Mouse (Mus musculus) heart, postnatal 0 days (tissue): ENCODE measurements around the gene Slc24a3. TPM values are rescaled to one million over a fixed set of nuclear protein-coding genes. Genes with fewer than 3 reads are reported as not detected.
A peak's percentile ranks its signal among the peaks of the same experiment; 100 is the strongest.

Source experiments
- ATAC-seq: fragments of 200-750 bp; cut with Nextera tagmentation; 2 replicates; pipeline ENCODE4 v1.8.0; 2017; ENCODE audit warnings: low read depth, moderate number of reproducible peaks, moderate library complexity; ENCODE audit not compliant: insufficient read depth
- DNase-seq: peaks from one replicate; pipeline ENCODE4 v3.0.0-alpha.2; 2016; ENCODE audit warnings: low spot score
- H3K27ac ChIP-seq: fragments of 300-500 bp; sonication (generic); 2 replicates; pipeline ENCODE4 v1.5.1; 2014; ENCODE audit warnings: low read depth, mild to moderate bottlenecking
- H3K27me3 ChIP-seq: fragments of 300-500 bp; sonication (generic); 2 replicates; pipeline ENCODE4 v1.6.1; 2014; ENCODE audit warnings: low read length, mixed read lengths; ENCODE audit not compliant: control insufficient read depth, insufficient read depth
- H3K36me3 ChIP-seq: fragments of 300-500 bp; sonication (generic); replicated peaks from 2 replicates; pipeline ENCODE4 v1.6.1; 2014; ENCODE audit warnings: low read length, mixed read lengths; ENCODE audit not compliant: control insufficient read depth, insufficient read depth
- H3K4me1 ChIP-seq: fragments of 300-500 bp; sonication (generic); 2 replicates; pipeline ENCODE4 v1.6.1; 2014; ENCODE audit warnings: antibody characterized with exemption; ENCODE audit not compliant: control insufficient read depth, insufficient read depth
- H3K4me2 ChIP-seq: fragments of 300-500 bp; sonication (generic); 2 replicates; pipeline ENCODE4 v1.6.1; 2014; ENCODE audit warnings: low read depth, mild to moderate bottlenecking, low read length, moderate library complexity
- H3K4me3 ChIP-seq: fragments of 300-500 bp; sonication (generic); 2 replicates; pipeline ENCODE4 v1.5.1; 2014; ENCODE audit warnings: low read depth, low read length
- H3K9ac ChIP-seq: fragments of 300-500 bp; sonication (generic); replicated peaks from 2 replicates; pipeline ENCODE4 v1.6.1; 2014; ENCODE audit warnings: low read depth, low read length, mixed read lengths
- H3K9me3 ChIP-seq: fragments of 300-500 bp; sonication (generic); replicated peaks from 2 replicates; pipeline ENCODE4 v1.6.1; 2016; ENCODE audit warnings: low read length; ENCODE audit not compliant: control insufficient read depth
- CTCF ChIP-seq: IDR thresholded peaks from 2 replicates; pipeline ENCODE4 v1.5.1; 2016; ENCODE audit warnings: antibody characterized with exemption, control low read depth, low read depth
- EP300 ChIP-seq: IDR thresholded peaks from 2 replicates; pipeline ENCODE4 v1.6.1; 2016; ENCODE audit warnings: antibody characterized with exemption, low read depth
- WGBS: fragments of 180-500 bp; shearing (Covaris S2); extraction: QIAGEN DNeasy Blood & Tissue Kit; methylation state at CpG from one replicate; pipeline ENCODE4 v1.1.7; 2014; 5-methylcytosine and 5-hydroxymethylcytosine counted together
- polyA plus RNA-seq: library from polyadenylated mRNA; unstranded; fragments of >200 nt; fragmentation: Nextera tagmentation; extraction: Ambion mirVana; gene quantifications from 2 replicates; pipeline ENCODE4 v1.2.1, GENCODE M21; 2015
- total RNA-seq: library from RNA; depleted of rRNA; stranded (reverse); fragments of >200 nt; gene quantifications from 2 replicates; pipeline ENCODE4 v1.2.3, GENCODE M21; 2014; ENCODE audit warnings: low replicate concordance

Gene Slc24a3
- total and polyA plus RNA-seq, 2 experiments from 2014 or later: 0.63 to 3.7 TPM

GRCm38 (mm10) chr2:145676544-145676925 is 509.0 kb downstream of the Slc24a3 start:
- ATAC-seq (no peak), DNase-seq (no peak)
- no peaks in the 10 kb centered on the region for H3K27me3 ChIP-seq
- 0 out of 2 replicates have a peak overlapping the region, but pooled peaks have one; percentile 76 for H3K4me3 ChIP-seq
- peak overlapping the region; percentile 77; the same call in 1 of the 2 replicates for H3K4me2 ChIP-seq
- no peak overlapping the region for H3K9ac ChIP-seq
- no peak overlapping the region for H3K27ac ChIP-seq
- H3K9me3 ChIP-seq: peaks cover 4% of the 10 kb centered on the region; the same call in 1 of the 2 replicates
- H3K36me3 ChIP-seq: no peaks in the 10 kb centered on the region
- H3K4me1 ChIP-seq: 0 out of 2 replicates have a peak, but pooled peaks cover 6% of the 10 kb centered on the region
- TF ChIP-seq CTCF (no peak), EP300 (no peak)
- 68% methylated on average over 3 of the region's 3 CpGs for WGBS

GRCm38 (mm10) chr2:145676936-145677335 is 509.4 kb downstream of the Slc24a3 start:
- Histone ChIP-seq H3K9ac (no peak overlapping the region), H3K4me2 (no peak overlapping the region), H3K27ac (no peak overlapping the region), H3K9me3 (peaks cover 4% of the 10 kb centered on the region; the same call in 1 of the 2 replicates), H3K36me3 (no peaks in the 10 kb centered on the region), H3K4me1 (0 out of 2 replicates have a peak, but pooled peaks cover 6% of the 10 kb centered on the region), H3K27me3 (no peaks in the 10 kb centered on the region), H3K4me3 (no peak overlapping the region)
- no peak for TF ChIP-seq EP300
- no peak for TF ChIP-seq CTCF
- 80% methylated on average over 2 of the region's 2 CpGs for WGBS
- DNase-seq: no peak
- no peak for ATAC-seq

GRCm38 (mm10) chr2:145680141-145680540 is 512.6 kb downstream of the Slc24a3 start:
- Histone ChIP-seq H3K9ac (no peak overlapping the region), H3K4me2 (no peak overlapping the region), H3K4me3 (no peak overlapping the region), H3K9me3 (peaks cover 4% of the 10 kb centered on the region; the same call in 1 of the 2 replicates), H3K36me3 (no peaks in the 10 kb centered on the region), H3K27me3 (no peaks in the 10 kb centered on the region), H3K27ac (no peak overlapping the region), H3K4me1 (0 out of 2 replicates have a peak, but pooled peaks cover 6% of the 10 kb centered on the region)
- DNase-seq: no peak
- no peak for ATAC-seq
- no peak for TF ChIP-seq CTCF
- no peak for TF ChIP-seq EP300
- WGBS: 75% methylated on average over 2 of the region's 2 CpGs

GRCm38 (mm10) chr2:145680762-145681161 is 513.2 kb downstream of the Slc24a3 start:
- Histone ChIP-seq H3K27me3 (no peaks in the 10 kb centered on the region), H3K9me3 (peaks cover 4% of the 10 kb centered on the region; the same call in 1 of the 2 replicates), H3K4me2 (no peak overlapping the region), H3K4me3 (no peak overlapping the region), H3K9ac (no peak overlapping the region), H3K27ac (no peak overlapping the region), H3K36me3 (no peaks in the 10 kb centered on the region), H3K4me1 (0 out of 2 replicates have a peak, but pooled peaks cover 4% of the 10 kb centered on the region)
- no peak for TF ChIP-seq EP300
- no peak for TF ChIP-seq CTCF
- DNase-seq (no peak), ATAC-seq (no peak)
- 79% methylated on average over 9 of the region's 9 CpGs for WGBS

GRCm38 (mm10) chr2:145681626-145682025 is 514.1 kb downstream of the Slc24a3 start:
- ATAC-seq: no peak
- Histone ChIP-seq H3K4me2 (no peak overlapping the region), H3K27ac (no peak overlapping the region), H3K4me1 (no peaks in the 10 kb centered on the region), H3K27me3 (no peaks in the 10 kb centered on the region), H3K4me3 (no peak overlapping the region), H3K9ac (no peak overlapping the region), H3K9me3 (peaks cover 4% of the 10 kb centered on the region; the same call in 1 of the 2 replicates), H3K36me3 (no peaks in the 10 kb centered on the region)
- no peak for TF ChIP-seq CTCF
- no peak for TF ChIP-seq EP300
- DNase-seq: no peak
- WGBS: 80% methylated on average over 4 of the region's 4 CpGs

- no peak for DNase-seq
- no peak for ATAC-seq
- WGBS: 38% methylated on average over 3 of the region's 3 CpGs
- Histone ChIP-seq H3K4me1 (no peaks in the 10 kb centered on the region), H3K9ac (no peak overlapping the region), H3K27me3 (no peaks in the 10 kb centered on the region), H3K4me2 (no peak overlapping the region), H3K27ac (no peak overlapping the region), H3K36me3 (no peaks in the 10 kb centered on the region), H3K9me3 (no peaks in the 10 kb centered on the region), H3K4me3 (no peak overlapping the region)
- TF ChIP-seq CTCF: no peak
- no peak for TF ChIP-seq EP300
Measured at GRCm38 (mm10) chr2:145682924-145683323, 515.4 kb downstream of the Slc24a3 start.
